Mouse (Mus musculus): ENCODE results near the gene Galc. TPM values are rescaled to one million over a fixed set of nuclear protein-coding genes. Genes with fewer than 3 reads are reported as not detected.

The Galc gene
- 10.0 and 10.7 TPM in 2 replicates for polyA plus RNA-seq (2015; fragmentation: Nextera tagmentation; extraction: Ambion mirVana)

- Histone ChIP-seq H3K36me3 (replicated peaks) (no peaks in the 10 kb centered on the region), H3K4me2 (peak within 1 kb of the TSS; percentile 69), H3K27ac (peak within 1 kb of the TSS; percentile 94), H3K9me3 (no peaks in the 10 kb centered on the region), H3K27me3 (replicated peaks) (no peaks in the 10 kb centered on the region), H3K4me3 (peak within 1 kb of the TSS; percentile 61), H3K4me1 (peaks cover 15% of the 10 kb centered on the region), H3K9ac (peak within 1 kb of the TSS; percentile 78)
- ATAC-seq (replicated peaks) = peak; percentile 95
- under 1% methylated on average over 75 of the region's 76 CpGs for WGBS
Measured at GRCm38 (mm10) chr12:98258845-98259517, at the start of gene Galc. Galc (minus strand) TSS chr12:98259459.

- no peaks in the 10 kb centered on the region for H3K9me3 ChIP-seq
- no peak overlapping the region for H3K4me2 ChIP-seq
- no peaks in the 10 kb centered on the region for H3K27me3 ChIP-seq (replicated peaks)
- H3K27ac ChIP-seq = no peak overlapping the region
- no peak for ATAC-seq (replicated peaks)
- no peaks in the 10 kb centered on the region for H3K4me1 ChIP-seq
- H3K36me3 ChIP-seq (replicated peaks) = no peaks in the 10 kb centered on the region
- WGBS = 84% methylated on average over 7 of the region's 7 CpGs
- no peak overlapping the region for H3K9ac ChIP-seq
- H3K4me3 ChIP-seq = no peak overlapping the region
Measured at GRCm38 (mm10) chr12:98307179-98307915, 48.1 kb upstream of the Galc start.

- Histone ChIP-seq H3K4me3 (no peak overlapping the region), H3K9me3 (no peaks in the 10 kb centered on the region), H3K9ac (no peak overlapping the region), H3K36me3 (replicated peaks) (no peaks in the 10 kb centered on the region), H3K27ac (no peak overlapping the region), H3K4me1 (no peaks in the 10 kb centered on the region), H3K4me2 (no peak overlapping the region), H3K27me3 (replicated peaks) (no peaks in the 10 kb centered on the region)
- WGBS = 62% methylated on average over 1 of the region's 1 CpGs
- no peak for ATAC-seq (replicated peaks)
Measured at GRCm38 (mm10) chr12:98303013-98303412, 43.8 kb upstream of the Galc start.

DNA sequence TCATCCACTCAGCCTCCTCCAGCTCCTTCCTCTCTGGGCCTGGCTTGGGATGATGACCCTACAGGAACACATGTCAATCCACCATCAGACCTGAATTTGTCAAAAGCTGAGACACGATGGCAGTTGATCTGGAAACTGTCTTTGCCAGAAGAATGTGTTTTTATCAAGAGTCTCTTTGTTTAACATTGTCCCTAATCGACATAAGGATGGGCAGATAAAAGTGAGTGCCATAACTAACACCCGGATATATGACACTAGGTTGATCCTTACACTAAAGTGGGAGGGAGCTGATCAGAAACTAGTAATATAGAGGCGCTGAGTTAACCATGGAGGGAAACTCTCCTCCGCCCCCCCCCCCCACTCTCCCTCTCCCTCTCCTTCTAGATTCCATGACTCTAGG, 42.7 kb upstream of the Galc start:
- Histone ChIP-seq H3K4me1 (no peaks in the 10 kb centered on the region), H3K27ac (no peak overlapping the region), H3K4me3 (no peak overlapping the region), H3K9me3 (no peaks in the 10 kb centered on the region), H3K4me2 (no peak overlapping the region), H3K27me3 (replicated peaks) (no peaks in the 10 kb centered on the region), H3K36me3 (replicated peaks) (no peaks in the 10 kb centered on the region), H3K9ac (no peak overlapping the region)
- WGBS = 91% methylated on average over 5 of the region's 5 CpGs
- no peak for ATAC-seq (replicated peaks)

GRCm38 (mm10) chr12:98294241-98294640, 35.0 kb upstream of the Galc start:
- Histone ChIP-seq H3K27ac (no peak overlapping the region), H3K4me2 (no peak overlapping the region), H3K4me1 (no peaks in the 10 kb centered on the region), H3K36me3 (replicated peaks) (no peaks in the 10 kb centered on the region), H3K4me3 (no peak overlapping the region), H3K9me3 (no peaks in the 10 kb centered on the region), H3K27me3 (replicated peaks) (no peaks in the 10 kb centered on the region), H3K9ac (no peak overlapping the region)
- ATAC-seq (replicated peaks) = no peak
- WGBS = 82% methylated on average over 2 of the region's 2 CpGs

GRCm38 (mm10) chr12:98292278-98292677, 33.0 kb upstream of the Galc start:
- 86% methylated on average over 4 of the region's 4 CpGs for WGBS
- Histone ChIP-seq H3K4me3 (no peak overlapping the region), H3K9ac (no peak overlapping the region), H3K4me2 (no peak overlapping the region), H3K27me3 (replicated peaks) (no peaks in the 10 kb centered on the region), H3K36me3 (replicated peaks) (no peaks in the 10 kb centered on the region), H3K4me1 (no peaks in the 10 kb centered on the region), H3K27ac (no peak overlapping the region), H3K9me3 (no peaks in the 10 kb centered on the region)
- no peak for ATAC-seq (replicated peaks)

DNA sequence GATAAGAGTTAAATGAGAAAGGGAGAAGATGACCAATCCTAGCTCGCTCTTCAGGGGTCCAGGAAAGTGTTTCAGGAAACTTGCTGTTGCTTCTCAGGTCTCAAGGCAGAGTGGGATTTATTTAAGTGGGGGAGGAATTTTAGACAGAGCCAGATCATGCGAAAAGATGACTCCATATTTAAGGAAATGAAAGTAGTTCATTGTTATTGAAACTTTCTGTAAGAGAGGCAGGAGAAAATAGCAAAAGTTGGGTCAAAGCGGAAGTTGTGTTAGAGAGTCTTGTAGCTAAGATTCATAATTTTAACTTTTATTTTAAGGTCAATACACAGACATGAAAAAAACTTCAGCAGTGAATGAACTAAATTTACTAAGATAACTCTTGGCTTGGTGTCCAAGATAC, 31.2 kb upstream of the Galc start:
- H3K4me1 ChIP-seq = no peaks in the 10 kb centered on the region
- WGBS = 87% methylated on average over 3 of the region's 3 CpGs
- H3K9ac ChIP-seq = no peak overlapping the region
- ATAC-seq (replicated peaks) = no peak
- no peaks in the 10 kb centered on the region for H3K36me3 ChIP-seq (replicated peaks)
- no peak overlapping the region for H3K27ac ChIP-seq
- H3K9me3 ChIP-seq = no peaks in the 10 kb centered on the region
- H3K4me3 ChIP-seq = no peak overlapping the region
- H3K4me2 ChIP-seq = no peak overlapping the region
- H3K27me3 ChIP-seq (replicated peaks) = no peaks in the 10 kb centered on the region

DNA sequence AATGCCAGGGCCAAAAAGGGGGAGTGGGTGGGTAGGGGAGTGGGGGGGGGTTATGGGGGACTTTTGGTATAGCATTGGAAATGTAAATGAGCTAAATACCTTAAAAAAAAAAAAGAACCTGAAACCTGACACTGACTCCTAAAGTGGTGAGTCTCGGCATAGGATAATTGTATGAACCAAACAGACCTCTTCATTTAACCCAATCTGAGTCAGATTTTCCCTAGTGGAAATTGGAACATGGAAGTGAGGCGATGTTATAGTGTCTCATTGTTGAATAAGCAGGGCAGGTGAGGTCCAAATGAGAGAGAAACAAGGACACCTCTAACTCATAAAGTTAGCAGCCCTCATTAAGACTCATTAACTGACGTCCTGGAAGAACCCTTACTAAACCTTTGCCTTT, 25.2 kb upstream of the Galc start:
- WGBS = 87% methylated on average over 3 of the region's 3 CpGs
- Histone ChIP-seq H3K4me1 (no peaks in the 10 kb centered on the region), H3K4me3 (no peak overlapping the region), H3K4me2 (no peak overlapping the region), H3K9me3 (no peaks in the 10 kb centered on the region), H3K9ac (no peak overlapping the region), H3K27ac (no peak overlapping the region), H3K27me3 (replicated peaks) (no peaks in the 10 kb centered on the region), H3K36me3 (replicated peaks) (no peaks in the 10 kb centered on the region)
- ATAC-seq (replicated peaks) = no peak

DNA sequence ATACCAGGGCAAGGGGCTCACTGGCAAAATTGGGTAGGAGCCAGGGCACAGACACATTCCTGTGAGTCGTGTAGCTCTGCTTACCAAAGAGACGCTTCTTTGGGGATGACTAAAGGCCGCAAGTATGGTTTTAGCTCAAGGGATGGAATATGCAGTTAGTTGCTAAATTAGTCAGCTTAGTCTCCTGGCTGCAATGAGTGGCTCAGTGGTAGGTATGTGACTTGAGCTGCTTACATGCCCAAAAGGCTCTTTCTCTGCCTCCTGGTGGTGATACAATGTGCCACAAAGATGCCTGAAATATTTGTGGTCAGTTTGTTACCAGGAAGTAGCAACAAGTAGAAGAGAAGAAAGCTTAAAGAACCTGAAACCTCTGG, 24.2 kb upstream of the Galc start:
- 70% methylated on average over 3 of the region's 3 CpGs for WGBS
- no peak for ATAC-seq (replicated peaks)

DNA sequence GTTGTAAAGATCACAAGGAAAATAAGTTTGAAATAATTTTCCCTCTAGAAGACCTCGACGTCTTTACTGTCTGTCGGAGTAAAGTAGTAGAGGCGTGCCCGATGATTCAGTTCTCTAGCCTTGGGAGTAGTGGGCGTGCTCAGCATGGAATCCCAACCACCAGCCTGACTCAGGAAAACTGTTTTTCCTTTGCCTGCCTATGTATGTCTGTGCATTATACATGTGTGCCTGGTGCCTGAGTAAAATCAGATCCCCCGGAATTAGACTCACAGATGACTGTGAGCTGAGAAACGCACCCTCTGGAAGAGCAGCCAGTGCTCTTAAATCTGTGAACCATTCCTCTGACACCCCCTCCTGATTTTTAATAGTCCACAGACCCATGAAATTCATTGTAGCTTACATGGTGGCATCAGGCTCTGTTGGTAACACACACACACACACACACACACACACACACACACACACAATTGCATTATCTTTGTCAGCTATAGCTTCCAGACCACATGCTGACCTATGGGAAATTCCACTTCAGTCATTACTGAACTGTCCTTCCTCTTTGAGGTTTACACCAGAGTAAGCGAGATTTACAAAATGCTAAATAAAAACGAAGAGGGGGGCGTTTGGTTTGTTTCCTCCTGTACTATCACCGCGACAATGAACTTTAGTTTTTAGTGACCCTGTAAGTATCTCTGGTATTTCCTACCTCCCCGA, 23.7 kb upstream of the Galc start:
- Histone ChIP-seq H3K4me1 (no peaks in the 10 kb centered on the region), H3K9me3 (no peaks in the 10 kb centered on the region), H3K27ac (no peak overlapping the region), H3K4me2 (no peak overlapping the region), H3K36me3 (replicated peaks) (no peaks in the 10 kb centered on the region), H3K27me3 (replicated peaks) (no peaks in the 10 kb centered on the region), H3K4me3 (no peak overlapping the region), H3K9ac (no peak overlapping the region)
- 83% methylated on average over 14 of the region's 14 CpGs for whole genome bisulfite sequencing
- ATAC-seq (replicated peaks) = no peak

More for the DNA sequence above, 24.2 kb upstream of the Galc start:
- H3K4me2 ChIP-seq = no peak overlapping the region
- H3K4me1 ChIP-seq = no peaks in the 10 kb centered on the region
- H3K9me3 ChIP-seq = no peaks in the 10 kb centered on the region
- H3K4me3 ChIP-seq = no peak overlapping the region
- H3K36me3 ChIP-seq (replicated peaks) = no peaks in the 10 kb centered on the region
- H3K27me3 ChIP-seq (replicated peaks) = no peaks in the 10 kb centered on the region
- H3K27ac ChIP-seq = no peak overlapping the region
- H3K9ac ChIP-seq = no peak overlapping the region

- H3K4me1 ChIP-seq = no peaks in the 10 kb centered on the region
- H3K9ac ChIP-seq = no peak overlapping the region
- no peak overlapping the region for H3K4me3 ChIP-seq
- no peak overlapping the region for H3K4me2 ChIP-seq
- no peak overlapping the region for H3K27ac ChIP-seq
- no peak for ATAC-seq (replicated peaks)
- no peaks in the 10 kb centered on the region for H3K36me3 ChIP-seq (replicated peaks)
- 76% methylated on average over 8 of the region's 8 CpGs for WGBS
- no peaks in the 10 kb centered on the region for H3K27me3 ChIP-seq (replicated peaks)
- H3K9me3 ChIP-seq = no peaks in the 10 kb centered on the region
Measured at GRCm38 (mm10) chr12:98280996-98281395, 21.7 kb upstream of the Galc start.

DNA sequence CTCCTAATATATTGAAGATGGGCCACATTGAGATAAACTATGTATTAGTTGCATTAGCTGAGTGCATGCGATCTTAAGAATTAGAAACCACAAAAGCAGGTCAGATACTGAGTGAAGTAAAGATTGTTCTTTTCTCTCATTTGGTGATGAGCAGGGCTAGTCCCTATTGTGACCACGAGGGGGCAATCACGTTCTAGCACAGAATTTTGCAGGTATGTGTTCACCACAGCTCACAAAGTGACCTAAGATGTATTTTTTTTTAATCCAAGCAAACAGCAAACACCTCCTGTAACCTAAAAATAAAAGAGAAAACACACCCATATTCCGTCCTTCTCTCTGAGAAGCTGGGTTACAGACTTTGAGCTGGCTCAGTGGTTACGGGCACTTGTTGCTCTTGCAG, 21.3 kb upstream of the Galc start:
- WGBS = 36% methylated on average over 5 of the region's 5 CpGs
- H3K4me2 ChIP-seq = no peak overlapping the region
- peak; percentile 24; the same call in 1 of the 2 replicates for ATAC-seq (replicated peaks)
- H3K9ac ChIP-seq = no peak overlapping the region
- no peaks in the 10 kb centered on the region for H3K36me3 ChIP-seq (replicated peaks)
- no peaks in the 10 kb centered on the region for H3K9me3 ChIP-seq
- H3K27ac ChIP-seq = no peak overlapping the region
- no peaks in the 10 kb centered on the region for H3K27me3 ChIP-seq (replicated peaks)
- H3K4me1 ChIP-seq = no peaks in the 10 kb centered on the region
- no peak overlapping the region for H3K4me3 ChIP-seq

Data from midbrain, embryonic 15.5 days (tissue).